Comparison of ENCODE assay signal across 15 mouse cellular contexts in genomic region chr8:99353923-99354322, GRCm38 (mm10).
"Had no signal": no experiment of that assay in that cellular context is flagged by ENCODE, and none has a peak within 500 bp of the region (broad histone marks: within the 10 kb centered on the region; RNA-seq: fewer than 3 reads in every experiment).

No protein-coding gene starts in this region.

- ATAC-seq: midbrain, embryonic 13.5 days; midbrain, embryonic 15.5 days had no signal

- H3K9me3 ChIP-seq: megakaryocyte, embryonic 14.5 days; midbrain, embryonic 13.5 days; midbrain, embryonic 15.5 days; neural tube, embryonic 12.5 days; stomach, embryonic 15.5 days had no signal

- H3K4me1 ChIP-seq: megakaryocyte, embryonic 14.5 days; midbrain, embryonic 15.5 days; neural tube, embryonic 12.5 days; stomach, embryonic 15.5 days had no signal

- H3K36me3 ChIP-seq: midbrain, embryonic 13.5 days; midbrain, embryonic 15.5 days; neural tube, embryonic 12.5 days; stomach, embryonic 15.5 days had no signal

- H3K9ac ChIP-seq: lung, embryonic 14.5 days; midbrain, embryonic 13.5 days; midbrain, embryonic 15.5 days; neural tube, embryonic 12.5 days; stomach, embryonic 15.5 days had no signal

- H3K4me2 ChIP-seq: lung, embryonic 14.5 days; midbrain, embryonic 11.5 days; midbrain, embryonic 13.5 days; midbrain, embryonic 15.5 days; neural tube, embryonic 12.5 days; stomach, embryonic 15.5 days had no signal

- H3K27me3 ChIP-seq: megakaryocyte, embryonic 14.5 days; midbrain, embryonic 13.5 days; midbrain, embryonic 15.5 days; neural tube, embryonic 12.5 days; stomach, embryonic 15.5 days had no signal

- DNase-seq: lung, embryonic 14.5 days; lung, postnatal 14 days; lung, postnatal 36 days; right cerebral cortex, postnatal 14 days; thymus, adult 2 months; thymus, postnatal 25 days; thymus, postnatal 4 days had no signal

- H3K27ac ChIP-seq: macrophage; midbrain, embryonic 13.5 days; midbrain, embryonic 15.5 days; neural tube, embryonic 12.5 days; stomach, embryonic 15.5 days; stomach, postnatal 0 days had no signal

- H3K4me3 ChIP-seq: megakaryocyte, embryonic 14.5 days; midbrain, embryonic 13.5 days; midbrain, embryonic 15.5 days; neural tube, embryonic 12.5 days; stomach, embryonic 15.5 days had no signal
